Mouse (Mus musculus) intestine, postnatal 0 days (tissue): ENCODE results near the gene Zfp652. TPM values are rescaled to one million over a fixed set of nuclear protein-coding genes. Genes with fewer than 3 reads are reported as not detected.

ENCODE experiments used
- ATAC-seq: fragments of 200-750 bp; cut with Nextera tagmentation; 2 replicates; pipeline ENCODE4 v1.8.0; 2017; ENCODE audit warnings: mild to moderate bottlenecking, moderate TSS enrichment, moderate library complexity
- H3K27ac ChIP-seq: fragments of 300-500 bp; sonication (generic); 2 replicates; pipeline ENCODE4 v1.5.1; 2014; ENCODE audit warnings: mild to moderate bottlenecking, low read depth, low read length, moderate library complexity
- H3K27me3 ChIP-seq: fragments of 300-500 bp; sonication (generic); replicated peaks from 2 replicates; pipeline ENCODE4 v1.6.1; 2014; ENCODE audit warnings: low read length, mixed read lengths; ENCODE audit not compliant: control insufficient read depth, insufficient read depth
- H3K36me3 ChIP-seq: fragments of 300-500 bp; sonication (generic); 2 replicates; pipeline ENCODE4 v1.6.1; 2014; ENCODE audit warnings: mild to moderate bottlenecking, moderate library complexity; ENCODE audit not compliant: control insufficient read depth, insufficient read depth
- H3K4me1 ChIP-seq: fragments of 300-500 bp; sonication (generic); replicated peaks from 2 replicates; pipeline ENCODE4 v1.6.1; 2014; ENCODE audit warnings: antibody characterized with exemption, low read length, mixed read lengths; ENCODE audit not compliant: control insufficient read depth, insufficient read depth
- H3K4me2 ChIP-seq: fragments of 300-500 bp; sonication (generic); replicated peaks from 2 replicates; pipeline ENCODE4 v1.6.1; 2014; ENCODE audit warnings: low read depth, mild to moderate bottlenecking, moderate library complexity
- H3K4me3 ChIP-seq: fragments of 300-500 bp; sonication (generic); 2 replicates; pipeline ENCODE4 v1.5.1; 2014; ENCODE audit warnings: low read depth, low read length
- H3K9ac ChIP-seq: fragments of 300-500 bp; sonication (generic); 2 replicates; pipeline ENCODE4 v1.6.1; 2014; ENCODE audit warnings: mild to moderate bottlenecking, low read depth, low read length
- H3K9me3 ChIP-seq: fragments of 300-500 bp; sonication (generic); 2 replicates; pipeline ENCODE4 v1.6.1; 2016; ENCODE audit warnings: mixed run types; ENCODE audit not compliant: control insufficient read depth
- CTCF ChIP-seq: sonication (generic); IDR thresholded peaks from 2 replicates; pipeline ENCODE4 v1.5.1; 2016; ENCODE audit warnings: low read depth, mild to moderate bottlenecking, control low read depth, antibody characterized with exemption, moderate library complexity
- WGBS: fragments of 180-500 bp; shearing (Covaris S2); extraction: QIAGEN DNeasy Blood & Tissue Kit; methylation state at CpG from one replicate; pipeline ENCODE4 v1.1.7; 2014; 5-methylcytosine and 5-hydroxymethylcytosine counted together
- polyA plus RNA-seq: library from polyadenylated mRNA; unstranded; fragments of >200 nt; fragmentation: Nextera tagmentation; extraction: Ambion mirVana; gene quantifications from 2 replicates; pipeline ENCODE4 v1.2.1, GENCODE M21; 2015

The Zfp652 gene
- polyA plus RNA-seq, 1 experiment from 2014 or later, result 7.9 TPM

- Histone ChIP-seq H3K9me3 (no peaks in the 10 kb centered on the region), H3K4me1 (no peaks in the 10 kb centered on the region), H3K4me2 (peak overlapping the region; percentile 3; the same call in 1 of the 2 replicates), H3K36me3 (no peaks in the 10 kb centered on the region), H3K27me3 (no peaks in the 10 kb centered on the region), H3K9ac (no peak overlapping the region), H3K27ac (no peak overlapping the region), H3K4me3 (0 out of 2 replicates have a peak overlapping the region, but pooled peaks have one; percentile 1)
- no peak for TF ChIP-seq CTCF
- WGBS, result 50% methylated on average over 6 of the region's 6 CpGs
- no peak for ATAC-seq
These were observed 131.0 kb downstream of the Zfp652 start for GRCm38 (mm10) chr11:95843421-95843950.

GRCm38 (mm10) chr11:95844935-95845334 is 132.5 kb downstream of the Zfp652 start:
- 61% methylated on average over 4 of the region's 4 CpGs for WGBS
- Histone ChIP-seq H3K4me3 (no peak overlapping the region), H3K9ac (no peak overlapping the region), H3K4me2 (no peak overlapping the region), H3K36me3 (no peaks in the 10 kb centered on the region), H3K27ac (no peak overlapping the region), H3K27me3 (no peaks in the 10 kb centered on the region), H3K9me3 (no peaks in the 10 kb centered on the region), H3K4me1 (no peaks in the 10 kb centered on the region)
- no peak for ATAC-seq
- TF ChIP-seq CTCF, result no peak

DNA sequence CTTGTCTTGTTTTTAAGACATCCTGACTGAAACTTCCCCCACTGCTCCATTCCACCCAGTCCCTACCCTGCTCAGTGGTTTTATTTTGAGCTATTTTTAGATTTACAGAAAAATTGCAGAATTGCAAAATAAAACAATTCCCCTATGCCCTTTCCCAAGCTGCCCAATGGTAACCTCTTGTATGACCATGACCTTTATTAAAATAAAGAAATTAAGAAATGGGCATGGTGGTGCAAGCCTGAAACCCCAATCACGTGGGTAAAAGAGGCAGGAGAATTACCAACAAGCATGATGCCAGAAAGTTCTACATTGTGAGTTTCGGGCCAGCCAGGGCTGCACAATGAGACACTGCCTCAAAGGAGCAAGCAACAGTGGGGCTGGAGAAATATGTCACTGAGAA is 138.4 kb downstream of the Zfp652 start:
- Histone ChIP-seq H3K9ac (no peak overlapping the region), H3K4me3 (no peak overlapping the region), H3K9me3 (no peaks in the 10 kb centered on the region), H3K27me3 (no peaks in the 10 kb centered on the region), H3K4me2 (no peak overlapping the region), H3K27ac (no peak overlapping the region), H3K36me3 (no peaks in the 10 kb centered on the region), H3K4me1 (no peaks in the 10 kb centered on the region)
- no peak for ATAC-seq
- WGBS, result 69% methylated on average over 2 of the region's 2 CpGs
- no peak for TF ChIP-seq CTCF

GRCm38 (mm10) chr11:95853684-95854083 is 141.2 kb downstream of the Zfp652 start:
- TF ChIP-seq CTCF, result peak; percentile 90
- Histone ChIP-seq H3K36me3 (no peaks in the 10 kb centered on the region), H3K4me3 (no peak overlapping the region), H3K9ac (no peak overlapping the region), H3K4me1 (no peaks in the 10 kb centered on the region), H3K9me3 (no peaks in the 10 kb centered on the region), H3K4me2 (no peak overlapping the region), H3K27me3 (no peaks in the 10 kb centered on the region), H3K27ac (no peak overlapping the region)
- 42% methylated on average over 5 of the region's 5 CpGs for WGBS
- ATAC-seq, result no peak

DNA sequence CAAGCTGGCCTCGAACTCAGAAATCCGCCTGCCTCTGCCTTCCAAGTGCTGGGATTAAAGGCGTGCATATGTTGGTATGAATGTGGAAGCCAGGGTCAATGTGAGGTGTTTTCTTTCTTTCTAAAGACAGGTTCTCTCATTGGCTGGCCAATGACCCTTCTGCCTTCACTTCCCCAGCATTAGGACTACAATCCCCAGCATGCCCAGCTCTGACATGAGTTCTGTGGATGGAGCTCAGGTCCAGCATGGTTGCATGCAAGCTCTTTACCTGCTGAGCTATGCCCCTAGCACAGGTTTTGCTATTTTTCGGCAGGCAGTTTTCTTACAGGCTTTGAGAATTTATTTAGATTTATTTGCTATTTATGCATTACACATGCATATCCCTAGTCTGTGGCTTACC is 144.8 kb downstream of the Zfp652 start:
- H3K4me2 ChIP-seq, result no peak overlapping the region
- no peak for ATAC-seq
- no peaks in the 10 kb centered on the region for H3K4me1 ChIP-seq
- H3K27ac ChIP-seq, result no peak overlapping the region
- WGBS, result 78% methylated on average over 4 of the region's 4 CpGs
- TF ChIP-seq CTCF, result no peak
- H3K9ac ChIP-seq, result no peak overlapping the region
- H3K27me3 ChIP-seq, result no peaks in the 10 kb centered on the region
- H3K36me3 ChIP-seq, result no peaks in the 10 kb centered on the region
- no peaks in the 10 kb centered on the region for H3K9me3 ChIP-seq
- H3K4me3 ChIP-seq, result no peak overlapping the region

- peak overlapping the region; percentile 56 for H3K9ac ChIP-seq
- no peaks in the 10 kb centered on the region for H3K36me3 ChIP-seq
- H3K27ac ChIP-seq, result peak overlapping the region; percentile 90; the same call in 1 of the 2 replicates
- H3K4me1 ChIP-seq, result no peaks in the 10 kb centered on the region
- 21% methylated on average over 21 of the region's 21 CpGs for WGBS
- peak overlapping the region; percentile 75 for H3K4me2 ChIP-seq
- TF ChIP-seq CTCF, result no peak
- ATAC-seq, result no peak
- H3K4me3 ChIP-seq, result peak overlapping the region; percentile 64
- H3K27me3 ChIP-seq, result no peaks in the 10 kb centered on the region
- no peaks in the 10 kb centered on the region for H3K9me3 ChIP-seq
These were observed 145.4 kb downstream of the Zfp652 start for GRCm38 (mm10) chr11:95857716-95858527.
